Mouse (Mus musculus) thymus, adult 2 months (tissue): ENCODE results near the gene Tmem255b. TPM values are rescaled to one million over a fixed set of nuclear protein-coding genes. Genes with fewer than 3 reads are reported as not detected.

Source experiments
- DNase-seq: peaks from one replicate; pipeline ENCODE4 v3.0.0; 2021
- H3K27ac ChIP-seq: fragments of 200-500 bp; 2 replicates; pipeline ENCODE4 v1.5.1; 2012; ENCODE audit warnings: low read length, control low read depth; ENCODE audit not compliant: control insufficient read depth, insufficient read depth
- H3K27me3 ChIP-seq: fragments of 200-500 bp; 2 replicates; pipeline ENCODE4 v1.6.1; 2012; ENCODE audit warnings: mild to moderate bottlenecking, low read length, moderate library complexity, mixed read lengths; ENCODE audit not compliant: control insufficient read depth, insufficient read depth
- H3K36me3 ChIP-seq: fragments of 200-500 bp; 2 replicates; pipeline ENCODE4 v1.6.1; 2012; ENCODE audit warnings: mild to moderate bottlenecking, low read length, moderate library complexity; ENCODE audit not compliant: control insufficient read depth, insufficient read depth
- H3K4me1 ChIP-seq: fragments of 200-500 bp; replicated peaks from 2 replicates; pipeline ENCODE4 v1.6.1; 2012; ENCODE audit warnings: low read length; ENCODE audit not compliant: control insufficient read depth, insufficient read depth
- H3K4me3 ChIP-seq: fragments of 200-500 bp; 2 replicates; pipeline ENCODE4 v1.5.1; 2012; ENCODE audit warnings: mild to moderate bottlenecking, low read length, control low read depth, moderate library complexity; ENCODE audit not compliant: control insufficient read depth, insufficient read depth
- CTCF ChIP-seq: fragments of 200-500 bp; IDR thresholded peaks from 2 replicates; pipeline ENCODE4 v1.5.1; 2012; ENCODE audit warnings: mild to moderate bottlenecking, control low read depth, low read length, moderate library complexity, borderline replicate concordance; ENCODE audit not compliant: control insufficient read depth, poor library complexity, insufficient read depth; ENCODE audit errors: extremely low read depth
- POLR2A ChIP-seq: fragments of 200-500 bp; IDR thresholded peaks from 2 replicates; pipeline ENCODE4 v1.6.1; 2012; ENCODE audit warnings: mild to moderate bottlenecking, low read length, control low read depth, moderate library complexity; ENCODE audit not compliant: control insufficient read depth, poor library complexity, insufficient read depth; ENCODE audit errors: extremely low read depth
- WGBS: fragments of 180-500 bp; shearing (Covaris S2); methylation state at CpG from one replicate; pipeline ENCODE4 v1.1.7; 2018; 5-methylcytosine and 5-hydroxymethylcytosine counted together
- polyA plus RNA-seq: library from polyadenylated mRNA; depleted of rRNA; stranded (reverse); fragments of >200 nt; gene quantifications from 2 replicates; pipeline ENCODE4 v1.2.3, GENCODE M21; 2012

The Tmem255b gene
- polyA plus RNA-seq, 1 experiment: 5.5 TPM

DNA sequence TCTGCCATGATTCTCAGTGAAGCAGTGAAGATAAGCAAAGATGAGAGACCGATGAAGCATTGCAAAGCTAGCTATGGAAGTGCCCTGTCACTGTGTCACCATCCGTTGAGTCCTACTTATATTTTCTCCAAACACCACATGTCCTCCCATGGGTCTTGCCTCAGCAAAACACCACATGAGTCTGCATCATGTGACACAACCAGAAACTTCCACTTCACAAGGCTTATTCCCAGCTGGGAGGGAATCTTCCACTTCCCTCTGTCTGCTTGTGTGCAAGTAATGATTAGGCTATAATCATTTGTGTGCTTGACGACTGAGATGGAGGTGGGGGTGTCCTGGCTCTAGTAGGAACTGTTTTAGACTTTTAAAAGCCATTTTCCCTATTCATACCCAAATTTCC lies 66.2 kb downstream of the Tmem255b start:
- Histone ChIP-seq H3K4me1 (no peaks in the 10 kb centered on the region), H3K27ac (no peak overlapping the region), H3K4me3 (no peak overlapping the region), H3K27me3 (no peaks in the 10 kb centered on the region), H3K36me3 (no peaks in the 10 kb centered on the region)
- 90% methylated on average over 3 of the region's 3 CpGs for WGBS
- TF ChIP-seq CTCF: no peak
- no peak for TF ChIP-seq POLR2A
- DNase-seq: no peak

DNA sequence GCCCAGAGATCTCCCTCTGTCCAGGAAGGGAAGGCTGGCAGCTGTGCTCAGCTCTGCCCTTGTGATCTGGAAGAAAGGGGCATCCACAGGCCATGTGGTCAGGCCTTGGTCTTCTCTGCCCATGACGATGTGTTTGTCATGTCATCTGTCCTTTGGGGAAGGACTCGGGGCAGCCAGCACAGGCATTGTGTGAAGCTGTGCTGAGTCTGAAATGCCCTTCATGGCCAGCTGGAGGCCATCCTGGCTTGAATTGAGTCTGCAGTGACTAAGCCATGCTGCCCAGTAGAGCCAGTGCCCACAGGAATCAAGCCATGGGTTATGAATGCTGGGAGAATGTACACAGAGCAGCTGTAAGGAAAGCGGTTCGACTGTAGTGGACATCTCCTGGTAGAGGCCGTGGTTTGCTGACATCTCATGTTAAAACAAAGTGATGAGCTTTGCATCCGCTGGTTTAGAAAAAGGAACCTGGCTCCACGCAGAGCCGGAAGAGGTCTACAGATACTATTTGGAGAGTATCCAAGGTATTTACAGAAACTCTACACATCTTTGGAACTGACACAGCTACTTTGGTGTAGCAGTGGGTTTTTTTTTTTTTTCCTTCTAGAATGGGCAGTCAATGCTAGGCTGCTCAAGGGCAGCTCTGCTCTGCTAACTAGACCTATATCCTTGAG lies 69.1 kb downstream of the Tmem255b start:
- no peaks in the 10 kb centered on the region for H3K27me3 ChIP-seq
- no peak for TF ChIP-seq POLR2A
- H3K4me1 ChIP-seq: no peaks in the 10 kb centered on the region
- no peak overlapping the region for H3K27ac ChIP-seq
- no peak for DNase-seq
- H3K4me3 ChIP-seq: no peak overlapping the region
- whole genome bisulfite sequencing: 10% methylated on average over 8 of the region's 8 CpGs
- H3K36me3 ChIP-seq: no peaks in the 10 kb centered on the region

DNA sequence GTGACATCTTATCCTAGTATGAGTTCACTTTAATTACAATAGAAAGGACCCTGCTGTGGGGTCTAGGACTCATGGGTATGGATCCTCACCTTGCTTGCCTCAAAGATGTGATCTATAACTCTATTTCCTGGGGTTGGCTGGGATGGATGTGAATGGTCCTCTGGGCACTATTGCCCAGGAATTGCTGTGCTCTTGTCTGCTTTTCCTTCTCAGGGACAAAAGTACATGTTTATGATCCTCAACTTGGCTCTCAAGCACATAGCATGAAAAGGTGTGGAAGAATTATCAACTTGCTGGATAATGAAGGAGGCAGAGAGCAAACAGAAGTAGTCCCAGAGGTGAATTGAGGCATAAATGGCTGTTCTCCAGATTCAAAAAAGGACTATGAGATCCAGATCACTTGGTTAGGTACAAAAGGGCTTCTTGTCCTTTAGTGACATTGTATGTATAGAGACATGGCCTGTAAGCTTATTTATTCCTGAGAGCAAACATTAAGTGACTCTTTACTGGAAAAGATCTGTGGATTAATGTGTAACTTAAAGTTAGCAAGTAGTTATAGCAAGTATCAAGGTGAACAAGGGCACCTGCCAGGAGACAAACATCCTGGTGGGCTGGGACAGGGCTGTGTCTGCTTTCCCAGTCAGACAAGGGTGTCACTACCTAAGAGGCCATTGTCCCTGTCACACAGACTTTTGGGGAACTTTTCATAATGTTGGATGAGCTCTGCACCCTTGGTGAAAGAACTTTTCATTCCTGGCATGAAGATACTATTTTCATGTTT lies 70.1 kb downstream of the Tmem255b start:
- no peaks in the 10 kb centered on the region for H3K36me3 ChIP-seq
- no peak overlapping the region for H3K27ac ChIP-seq
- DNase-seq: no peak

GRCm38 (mm10) chr8:13506849-13507248 lies 71.9 kb downstream of the Tmem255b start:
- no peak for DNase-seq
- no peaks in the 10 kb centered on the region for H3K4me1 ChIP-seq
- 9% methylated on average over 4 of the region's 4 CpGs for WGBS
- no peak overlapping the region for H3K27ac ChIP-seq
- H3K36me3 ChIP-seq: no peaks in the 10 kb centered on the region
- no peaks in the 10 kb centered on the region for H3K27me3 ChIP-seq
- no peak overlapping the region for H3K4me3 ChIP-seq
- TF ChIP-seq CTCF (no peak), POLR2A (no peak)

More for the DNA sequence above, 70.1 kb downstream of the Tmem255b start:
- TF ChIP-seq CTCF (no peak), POLR2A (no peak)
- Histone ChIP-seq H3K4me1 (no peaks in the 10 kb centered on the region), H3K27me3 (no peaks in the 10 kb centered on the region), H3K4me3 (no peak overlapping the region)

GRCm38 (mm10) chr8:13507284-13507937 lies 72.4 kb downstream of the Tmem255b start:
- H3K27me3 ChIP-seq: no peaks in the 10 kb centered on the region
- TF ChIP-seq POLR2A (no peak), CTCF (no peak)
- no peak overlapping the region for H3K27ac ChIP-seq
- H3K36me3 ChIP-seq: no peaks in the 10 kb centered on the region
- 64% methylated on average over 3 of the region's 3 CpGs for WGBS
- no peaks in the 10 kb centered on the region for H3K4me1 ChIP-seq
- no peak overlapping the region for H3K4me3 ChIP-seq
- no peak for DNase-seq

GRCm38 (mm10) chr8:13512016-13512415 lies 77.0 kb downstream of the Tmem255b start:
- Histone ChIP-seq H3K27ac (no peak overlapping the region), H3K36me3 (no peaks in the 10 kb centered on the region), H3K27me3 (no peaks in the 10 kb centered on the region), H3K4me3 (no peak overlapping the region), H3K4me1 (no peaks in the 10 kb centered on the region)
- WGBS: 89% methylated on average over 5 of the region's 5 CpGs
- no peak for TF ChIP-seq POLR2A
- TF ChIP-seq CTCF: no peak
- DNase-seq: no peak
